Mouse (Mus musculus): ENCODE results near the gene Ifngr1. TPM values are rescaled to one million over a fixed set of nuclear protein-coding genes. Genes with fewer than 3 reads are reported as not detected.

The Ifngr1 gene
- polyA plus RNA-seq, 1 experiment from 2014 or later: 36.9 TPM

Other genes with a start within 250 kb of the Ifngr1 start
- 0.35 TPM in 1 of 2 replicates, not detected in the other for gene Olig3, start 235.4 kb upstream of the Ifngr1 start, polyA plus RNA-seq (2015; fragmentation: Nextera tagmentation; extraction: Ambion mirVana)
- not detected in 2 replicates for gene Il22ra2, start 30.0 kb downstream of the Ifngr1 start, polyA plus RNA-seq (2015; fragmentation: Nextera tagmentation; extraction: Ambion mirVana)
- gene Il20ra, start 120.6 kb downstream of the Ifngr1 start, polyA plus RNA-seq (2015; fragmentation: Nextera tagmentation; extraction: Ambion mirVana): 0.17 and 0.18 TPM in 2 replicates

Data from embryonic facial prominence, embryonic 13.5 days (tissue).